Mouse (Mus musculus): Measurements from ENCODE around the gene Tmem139. TPM values are rescaled to one million over a fixed set of nuclear protein-coding genes. Genes with fewer than 3 reads are reported as not detected.

Tmem139 gene
- total RNA-seq, 2 experiments from 2014 or later, result not detected

DNA sequence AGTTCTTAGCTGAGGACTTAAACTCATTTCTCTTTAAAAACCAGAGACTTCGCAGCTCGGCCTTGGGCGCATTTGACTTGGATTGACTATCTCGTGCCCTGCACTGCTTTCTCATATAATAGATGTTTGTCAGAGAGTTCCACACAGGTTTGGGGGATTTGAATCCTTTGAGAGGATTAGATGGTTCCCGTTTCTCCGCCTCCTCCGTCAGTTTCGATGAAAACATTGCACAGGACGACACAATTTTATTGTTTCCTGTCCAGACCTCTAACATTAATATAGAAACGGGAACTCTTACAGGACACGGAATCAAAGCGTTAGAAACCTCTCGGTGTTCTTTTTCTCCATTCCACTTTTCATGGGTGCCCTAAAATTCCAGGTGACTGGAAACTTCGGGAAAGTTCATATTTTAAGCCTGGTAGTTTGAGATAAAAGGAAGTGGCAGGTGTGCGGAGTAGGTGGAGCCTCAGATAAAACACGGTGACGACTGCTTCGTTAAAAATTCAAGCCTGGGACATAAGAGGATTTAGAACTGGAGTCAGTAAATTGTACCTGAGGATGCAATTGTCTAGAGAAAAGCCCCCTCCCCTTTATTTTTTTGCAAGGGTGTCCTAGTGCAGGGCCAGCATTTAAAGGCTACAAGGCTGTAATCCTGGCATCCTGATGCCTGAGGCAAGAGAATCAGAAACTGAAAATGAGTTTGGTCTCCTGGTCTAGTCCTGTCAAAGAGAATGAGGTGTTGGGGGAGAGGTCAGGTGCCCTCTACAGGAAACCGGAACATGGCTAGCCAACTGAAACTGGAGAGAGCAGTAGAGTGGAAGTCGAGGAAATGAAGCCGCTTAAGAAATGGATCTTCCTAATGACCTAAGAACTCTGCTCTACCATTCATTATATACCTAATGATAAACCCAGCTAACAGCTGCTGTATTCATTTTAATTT lies 3.9 kb downstream of the Tmem139 start:
- DNase-seq (ENCODE audit: low spot score in 2 of 2), result peak in 1 of 2 experiments; percentile 15
- intact Hi-C loops (cut with DNase I), result loop anchor here (2.0 to 5.0 kb wide), 4 partner anchors 35 to 659 kb away; partner anchors contain the start of gene Fam131b

DNA sequence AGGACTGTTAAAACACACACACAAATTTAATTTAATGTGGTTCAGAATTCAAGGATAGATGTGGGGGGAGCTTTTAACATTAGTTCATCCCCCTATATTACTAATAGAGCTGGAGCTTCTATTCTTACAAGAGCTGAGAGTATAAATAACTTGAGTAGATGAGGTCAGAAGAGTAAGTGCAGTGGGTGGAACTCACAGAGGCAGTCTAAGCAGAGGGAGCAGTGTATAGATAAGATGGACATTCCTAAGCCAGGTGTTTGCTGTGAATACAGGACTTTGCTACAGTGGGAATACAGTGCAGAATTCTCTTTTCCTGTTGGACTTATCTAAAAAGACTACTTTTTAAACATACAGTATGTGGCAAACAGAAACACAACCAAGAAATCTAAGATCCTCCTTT lies 9.0 kb downstream of the Tmem139 start:
- intact Hi-C loops (cut with DNase I), result no loop called here
- no peak for DNase-seq (ENCODE audit: low spot score in 2 of 2)

DNA sequence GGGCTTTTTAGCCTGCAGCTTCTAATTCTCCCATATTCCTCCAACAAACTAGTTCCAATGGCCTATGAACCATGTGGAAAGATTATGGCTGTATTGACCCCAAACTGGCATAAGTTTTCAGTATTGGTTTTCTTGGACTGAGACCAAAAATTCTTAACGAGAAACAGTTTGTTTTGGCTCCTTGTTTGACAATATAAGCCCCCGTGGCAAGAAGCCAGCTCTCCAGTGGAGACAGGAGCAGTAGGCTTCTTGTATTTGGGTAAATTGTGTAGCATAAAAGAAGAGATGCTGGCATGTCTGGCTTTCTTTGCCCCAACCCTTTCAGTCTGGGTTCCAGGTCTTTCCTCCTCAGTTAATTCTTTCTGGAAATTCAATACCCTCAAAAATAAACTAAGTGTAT lies 14.4 kb downstream of the Tmem139 start:
- intact Hi-C loops (cut with DNase I), result no loop called here
- DNase-seq (ENCODE audit: low spot score in 2 of 2), result no peak

DNA sequence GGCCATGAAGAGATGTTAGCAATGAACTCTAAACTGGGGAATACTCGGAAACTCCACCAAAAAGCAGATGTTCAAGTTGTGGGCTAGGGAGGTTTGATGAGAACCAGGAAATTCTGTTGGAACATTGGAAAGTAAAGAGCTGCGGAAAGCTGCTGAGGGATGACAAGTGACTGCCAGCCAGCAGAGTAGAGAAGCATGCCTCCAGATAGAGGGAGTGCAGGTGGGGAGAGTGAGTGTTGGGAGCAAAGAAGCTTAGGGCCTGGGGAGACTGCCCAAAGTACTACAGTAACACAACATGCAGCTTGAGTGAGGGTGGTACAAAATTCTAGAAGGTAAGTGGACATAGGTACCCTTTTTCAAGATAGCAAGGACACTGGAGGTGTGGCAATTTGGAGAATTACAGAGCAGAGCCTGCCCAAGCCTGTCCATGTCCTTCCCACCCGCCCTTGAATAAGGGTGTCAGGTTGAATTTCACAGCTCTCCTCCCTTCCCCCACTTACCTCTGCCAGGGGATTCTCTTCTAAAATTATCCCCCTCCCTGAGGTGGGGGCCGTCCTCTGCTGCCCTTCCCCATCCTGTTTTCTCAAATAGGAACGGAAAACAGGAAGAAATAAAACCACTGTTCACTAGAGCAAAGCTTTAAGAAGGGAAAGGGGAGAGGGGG lies 21.2 kb downstream of the Tmem139 start:
- DNase-seq (ENCODE audit: low spot score in 2 of 2), result no peak
- intact Hi-C loops (cut with DNase I), result no loop called here

DNA sequence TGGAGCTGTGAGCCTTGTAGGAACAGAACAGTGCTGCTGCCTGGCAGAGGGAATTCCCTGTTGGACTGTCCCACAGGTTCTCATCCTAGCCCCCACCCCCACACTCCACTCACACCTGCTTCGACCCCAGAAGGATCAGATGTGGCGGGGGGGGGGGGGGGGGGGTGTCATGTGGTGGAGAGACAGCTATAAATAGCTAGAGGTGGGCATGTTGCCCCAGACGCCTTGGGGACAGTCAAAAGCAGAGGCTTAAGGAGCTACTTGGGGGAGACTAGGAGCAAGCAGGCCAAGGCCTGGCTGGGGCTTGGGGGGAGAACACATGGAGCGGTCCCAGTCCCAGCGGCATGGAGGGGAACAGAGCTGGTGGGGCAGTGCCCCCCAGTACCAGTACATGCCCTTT lies 24.7 kb downstream of the Tmem139 start, which contains the start of gene Clcn1:
TSS of gene Clcn1 (plus strand) at position 238 of the 400 bp plus-strand sequence.
- DNase-seq (ENCODE audit: low spot score in 2 of 2), result no peak
- intact Hi-C loops (cut with DNase I), result no loop called here

DNA sequence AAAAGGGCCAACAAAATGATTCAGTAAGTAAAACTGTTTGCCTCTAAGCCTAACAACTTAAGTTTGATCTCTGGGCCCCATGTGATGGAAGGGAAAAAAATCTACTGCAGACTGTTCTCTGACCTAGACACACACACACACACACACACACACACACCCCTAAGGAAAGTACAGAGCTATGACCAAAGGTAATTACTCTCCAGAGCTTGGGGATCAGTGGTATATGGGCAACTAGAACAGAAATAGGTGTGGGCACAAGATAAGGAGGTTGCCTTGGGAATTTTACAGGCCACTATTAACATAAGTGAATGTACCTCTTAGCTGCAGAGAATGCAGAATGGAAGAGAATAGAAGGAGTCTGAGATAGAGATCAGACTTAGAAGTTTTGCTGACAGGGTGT lies 25.8 kb downstream of the Tmem139 start:
- DNase-seq (ENCODE audit: low spot score in 2 of 2), result no peak
- intact Hi-C loops (cut with DNase I), result no loop called here

DNA sequence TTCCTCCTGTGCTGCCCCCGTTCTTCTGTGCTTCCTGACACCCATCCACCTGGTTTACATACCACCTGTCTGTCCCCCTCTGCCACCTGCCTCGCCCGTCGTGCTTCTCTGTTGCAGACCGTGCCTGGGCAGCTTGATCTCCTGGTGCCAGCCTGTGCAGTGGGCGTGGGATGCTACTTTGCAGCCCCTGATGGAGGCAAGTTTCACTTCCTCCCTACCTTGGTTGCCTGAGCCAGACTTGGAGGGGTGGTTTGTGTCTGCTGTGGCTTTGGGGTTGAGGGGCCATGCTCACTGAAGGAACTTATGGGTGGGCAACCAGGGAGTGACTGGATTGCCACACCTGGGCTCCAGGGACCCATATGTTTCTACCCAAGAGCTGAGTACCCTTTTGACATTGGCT lies 31.6 kb downstream of the Tmem139 start:
- intact Hi-C loops (cut with DNase I), result no loop called here
- DNase-seq (ENCODE audit: low spot score in 2 of 2), result no peak

DNA sequence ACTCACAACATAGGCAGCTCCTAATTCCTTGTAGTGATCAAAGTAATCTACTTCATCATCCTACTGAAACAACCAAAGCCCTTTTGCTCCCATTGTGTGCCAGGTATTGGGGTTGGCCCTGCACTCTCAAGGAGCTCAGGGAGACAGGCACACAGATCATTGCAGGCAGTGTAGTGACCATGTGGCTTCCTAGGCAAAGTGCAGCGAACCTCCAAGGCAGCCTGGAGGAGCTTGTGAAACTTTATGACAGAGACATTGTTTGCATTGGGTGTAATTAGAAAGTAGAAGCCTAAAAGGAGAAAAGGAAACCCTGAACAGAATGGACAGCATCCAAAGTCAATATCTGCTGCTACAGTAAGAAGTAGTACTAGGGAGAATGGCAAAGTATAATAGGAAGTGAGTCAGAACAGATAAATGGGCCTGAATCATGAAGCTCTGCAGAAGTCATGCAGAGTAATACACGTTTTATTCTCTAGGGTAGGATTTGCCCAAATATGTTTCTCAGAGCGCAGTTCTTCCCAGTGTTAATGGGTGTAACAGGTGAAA lies 33.9 kb downstream of the Tmem139 start:
- intact Hi-C loops (cut with DNase I), result no loop called here
- DNase-seq (ENCODE audit: low spot score in 2 of 2), result no peak

DNA sequence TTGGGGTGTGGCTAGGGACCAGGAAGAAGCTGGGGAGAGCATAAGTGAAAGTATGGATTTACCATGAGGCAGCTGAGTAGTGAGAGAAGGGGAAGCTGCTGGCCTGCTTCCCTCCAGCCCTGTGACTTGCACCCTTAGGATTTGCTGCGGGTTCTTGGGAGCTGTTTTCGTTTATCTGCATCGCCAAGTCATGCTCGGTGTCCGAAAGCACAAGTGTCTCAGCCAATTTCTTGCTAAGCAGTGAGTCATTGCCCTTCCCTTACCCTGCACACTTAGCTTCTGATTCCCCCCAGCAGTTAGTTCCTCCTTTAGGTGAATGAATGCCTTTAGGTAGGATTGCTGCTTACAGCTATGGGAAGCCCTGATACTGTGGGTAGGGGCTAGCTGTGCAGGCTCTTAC lies 37.6 kb downstream of the Tmem139 start:
- intact Hi-C loops (cut with DNase I), result no loop called here
- no peak for DNase-seq (ENCODE audit: low spot score in 2 of 2)

DNA sequence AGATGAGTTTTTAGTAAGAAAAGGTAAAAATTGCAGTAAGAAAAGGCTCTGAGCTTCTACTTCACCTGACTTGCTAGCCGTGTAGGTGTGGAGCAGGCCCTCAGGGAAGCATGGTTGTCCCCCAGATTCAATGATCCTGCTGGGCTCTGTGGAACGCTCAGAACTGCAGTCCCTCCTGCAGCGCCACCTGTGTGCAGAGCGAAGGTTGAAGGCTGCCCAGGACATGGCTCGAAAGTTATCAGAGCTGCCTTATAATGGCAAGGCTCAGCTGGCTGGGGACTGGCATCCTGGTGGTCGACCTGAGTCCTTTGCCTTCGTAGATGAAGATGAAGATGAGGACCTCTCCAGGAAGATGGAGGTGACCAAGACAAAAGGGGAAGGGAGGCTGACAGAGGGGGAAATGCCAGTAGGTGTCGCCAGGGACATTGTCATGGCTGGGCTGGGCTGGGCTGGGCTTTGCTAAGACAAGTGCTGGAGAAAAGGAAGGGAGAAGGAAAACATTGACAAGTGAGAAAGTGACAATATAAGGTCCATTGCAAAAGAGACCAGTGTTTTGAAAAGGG lies 48.1 kb downstream of the Tmem139 start:
- intact Hi-C loops (cut with DNase I), result no loop called here
- DNase-seq (ENCODE audit: low spot score in 2 of 2), result no peak

DNA sequence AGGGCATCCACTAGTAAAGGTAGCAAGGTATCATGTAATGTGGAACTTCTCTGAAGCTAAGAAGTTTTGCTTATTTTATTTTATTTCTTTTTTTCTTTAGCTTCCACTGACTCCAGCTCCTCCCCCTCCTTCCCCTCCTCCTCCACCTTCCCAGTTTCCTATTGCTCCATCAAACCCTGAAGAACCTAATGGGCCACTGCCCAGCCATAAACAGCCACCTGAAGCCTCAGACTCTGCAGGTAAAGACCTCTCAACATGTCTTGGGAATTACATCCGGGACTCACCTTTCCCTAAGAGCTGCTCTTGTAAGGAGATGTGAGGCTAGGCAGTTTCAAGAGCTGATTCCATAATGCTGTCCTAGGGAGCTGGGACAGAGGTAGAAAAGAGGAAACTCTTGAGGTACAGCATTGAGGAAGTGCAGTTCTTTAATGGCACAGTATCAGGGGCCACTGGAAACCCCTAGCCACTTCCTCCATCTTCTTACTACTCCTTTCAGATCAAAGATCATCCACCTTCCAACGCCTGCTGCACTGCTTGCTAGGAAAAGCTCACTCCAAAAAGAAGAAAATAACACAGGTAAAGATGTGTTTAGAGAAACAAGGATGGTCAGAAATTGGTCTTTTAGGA lies 48.8 kb downstream of the Tmem139 start:
- intact Hi-C loops (cut with DNase I), result no loop called here
- no peak for DNase-seq (ENCODE audit: low spot score in 2 of 2)

Other genes starting within 250 kb of the Tmem139 start
- not detected for gene Sva, start 223.6 kb upstream of the Tmem139 start, total RNA-seq (2021)
- not detected for gene Tas2r139, start 121.0 kb upstream of the Tmem139 start, total RNA-seq (2021)
- not detected for gene Tas2r144, start 46.6 kb upstream of the Tmem139 start, total RNA-seq (2021)
- gene Gstk1, start 16.0 kb upstream of the Tmem139 start, total RNA-seq (2021), result 10 to 100 TPM in 1 of 2 experiments, 1 to 10 TPM in 1; 9.2 to 10.4 TPM
- 10 to 100 TPM; 21.7 to 26.6 TPM for gene Casp2, start 3.0 kb downstream of the Tmem139 start, total RNA-seq (2021)
- 1 to 10 TPM; 3.5 to 3.7 TPM for gene Clcn1, start 24.7 kb downstream of the Tmem139 start, total RNA-seq (2021)
- 100 to 1,000 TPM; 118 to 121 TPM for gene Fam131b, start 62.7 kb downstream of the Tmem139 start, total RNA-seq (2021)
- 10 to 100 TPM; 51.4 to 53.4 TPM for gene Zyx, start 87.7 kb downstream of the Tmem139 start, total RNA-seq (2021)
- gene Epha1, start 111.3 kb downstream of the Tmem139 start, total RNA-seq (2021), result under 1 TPM; 0.21 to 0.27 TPM
- not detected for gene Tas2r143, start 138.3 kb downstream of the Tmem139 start, total RNA-seq (2021)
- gene Tas2r135, start 143.5 kb downstream of the Tmem139 start, total RNA-seq (2021), result not detected
- gene Tas2r126, start 172.6 kb downstream of the Tmem139 start, total RNA-seq (2021), result under 1 TPM in 1 of 2 experiments, not detected in 1; 0.37 TPM
- not detected for gene Olfr458, start 203.2 kb downstream of the Tmem139 start, total RNA-seq (2021)
- not detected for gene Olfr457, start 214.4 kb downstream of the Tmem139 start, total RNA-seq (2021)
- gene Olfr456, start 225.2 kb downstream of the Tmem139 start, total RNA-seq (2021), result not detected